Comparison of ENCODE assay signal across 31 mouse cellular contexts in genomic region chr14:13176149-13176548, GRCm38 (mm10).
"Had no signal": no experiment of that assay in that cellular context is flagged by ENCODE, and none has a peak within 500 bp of the region (broad histone marks: within the 10 kb centered on the region; RNA-seq: fewer than 3 reads in every experiment).

No protein-coding gene starts in this region.

- H3K4me1 ChIP-seq: heart, embryonic 10.5 days; heart, embryonic 12.5 days; heart, embryonic 13.5 days; heart, embryonic 15.5 days; hindbrain, embryonic 10.5 days; hindbrain, embryonic 12.5 days; hindbrain, embryonic 13.5 days; hindbrain, embryonic 15.5 days; intestine, embryonic 15.5 days had no signal

- H3K9ac ChIP-seq: heart, embryonic 12.5 days; heart, embryonic 13.5 days; heart, embryonic 15.5 days; hindbrain, embryonic 12.5 days; hindbrain, embryonic 13.5 days; hindbrain, embryonic 14.5 days; hindbrain, embryonic 15.5 days; intestine, embryonic 15.5 days had no signal

- H3K27me3 ChIP-seq: heart, embryonic 12.5 days; heart, embryonic 13.5 days; heart, embryonic 15.5 days; hindbrain, embryonic 12.5 days; hindbrain, embryonic 13.5 days; hindbrain, embryonic 15.5 days; intestine, embryonic 15.5 days had no signal

- H3K27ac ChIP-seq: heart, embryonic 10.5 days; heart, embryonic 13.5 days; heart, embryonic 15.5 days; hindbrain, embryonic 10.5 days; hindbrain, embryonic 12.5 days; hindbrain, embryonic 13.5 days; hindbrain, embryonic 14.5 days; hindbrain, embryonic 15.5 days; hindbrain, postnatal 0 days; intestine, embryonic 15.5 days; layer of hippocampus, adult 2 months; left cerebral cortex, adult 2 months had no signal

- DNase-seq: heart, postnatal 10 days; heart, postnatal 14 days; heart, postnatal 36 days; heart, postnatal 4 days; kidney, adult 11 months; kidney, adult 18-20 months; kidney, adult 2 months; kidney, adult 9 months; kidney, postnatal 10 days; kidney, postnatal 14 days; kidney, postnatal 25 days; layer of hippocampus, adult 9-11 months; layer of hippocampus, postnatal 36 days had no signal

- H3K4me2 ChIP-seq: heart, embryonic 11.5 days; heart, embryonic 12.5 days; heart, embryonic 13.5 days; heart, embryonic 15.5 days; hindbrain, embryonic 12.5 days; hindbrain, embryonic 13.5 days; hindbrain, embryonic 14.5 days; hindbrain, embryonic 15.5 days; intestine, embryonic 15.5 days had no signal

- ATAC-seq: hindbrain, embryonic 16.5 days; hindbrain, postnatal 0 days; inflammation-experienced regulatory T-cells, adult 6 months; intestine, embryonic 15.5 days; intestine, embryonic 16.5 days; intestine, postnatal 0 days had no signal

- H3K4me3 ChIP-seq: heart, embryonic 10.5 days; heart, embryonic 12.5 days; heart, embryonic 13.5 days; heart, embryonic 15.5 days; hindbrain, embryonic 10.5 days; hindbrain, embryonic 12.5 days; hindbrain, embryonic 13.5 days; hindbrain, embryonic 15.5 days; intestine, embryonic 15.5 days; layer of hippocampus, adult 2 months; left cerebral cortex, adult 2 months had no signal

- H3K36me3 ChIP-seq: heart, embryonic 10.5 days; heart, embryonic 12.5 days; heart, embryonic 13.5 days; heart, embryonic 15.5 days; hindbrain, embryonic 10.5 days; hindbrain, embryonic 12.5 days; hindbrain, embryonic 13.5 days; hindbrain, embryonic 15.5 days; intestine, embryonic 15.5 days had no signal

- H3K9me3 ChIP-seq: heart, embryonic 10.5 days; heart, embryonic 12.5 days; heart, embryonic 13.5 days; heart, embryonic 15.5 days; hindbrain, embryonic 10.5 days; hindbrain, embryonic 12.5 days; hindbrain, embryonic 13.5 days; hindbrain, embryonic 15.5 days; intestine, embryonic 15.5 days had no signal
